ENCODE assay signal across 28 mouse cellular contexts in the genomic region with DNA sequence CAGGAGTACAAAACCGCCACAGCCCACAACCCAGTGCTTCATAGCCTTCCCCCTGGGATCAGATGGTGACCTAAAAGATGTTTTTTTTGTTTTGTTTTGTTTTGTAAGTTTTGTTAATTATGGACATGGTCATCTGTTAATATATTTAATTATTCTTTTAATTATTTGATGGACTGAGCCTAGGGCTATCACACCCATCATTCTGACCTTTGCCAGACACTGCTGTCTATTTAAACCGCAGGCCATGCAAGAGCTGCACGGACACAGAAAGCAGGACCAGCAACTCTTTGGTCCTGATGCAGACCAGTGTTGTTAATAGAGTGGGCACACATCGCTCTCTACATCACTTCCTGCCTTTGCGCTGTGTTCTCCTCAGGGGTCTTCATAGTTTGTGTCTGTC.
"Had no signal": no experiment of that assay in that cellular context is flagged by ENCODE, and none has a peak within 500 bp of the region (broad histone marks: within the 10 kb centered on the region; RNA-seq: fewer than 3 reads in every experiment).

No protein-coding gene starts in this region.

- H3K4me2 ChIP-seq: embryonic facial prominence, embryonic 12.5 days; embryonic facial prominence, embryonic 13.5 days; embryonic facial prominence, embryonic 15.5 days; forebrain, embryonic 12.5 days; forebrain, embryonic 13.5 days; forebrain, embryonic 15.5 days had no signal

- H3K4me1 ChIP-seq: embryonic facial prominence, embryonic 12.5 days; embryonic facial prominence, embryonic 13.5 days; embryonic facial prominence, embryonic 15.5 days; forebrain, embryonic 12.5 days; forebrain, embryonic 13.5 days; forebrain, embryonic 15.5 days had no signal

- H3K9ac ChIP-seq: embryonic facial prominence, embryonic 12.5 days; embryonic facial prominence, embryonic 13.5 days; embryonic facial prominence, embryonic 15.5 days; forebrain, embryonic 12.5 days; forebrain, embryonic 13.5 days; forebrain, embryonic 15.5 days; forebrain, postnatal 0 days had no signal

- DNase-seq: cerebellum, adult 18-20 months; cerebellum, adult 2 months; cerebellum, adult 8-10 months; cerebellum, adult 9-10 months; cerebellum, adult 9-11 months; cerebellum, postnatal 10 days; cerebellum, postnatal 14 days; cerebellum, postnatal 25 days; cerebellum, postnatal 36 days; embryo, embryonic 11 days; forebrain, postnatal 0 days; gastrocnemius, adult 2 months; gastrocnemius, postnatal 10 days; gastrocnemius, postnatal 14 days; gastrocnemius, postnatal 25 days; gastrocnemius, postnatal 36 days; heart, adult 18-20 months had no signal

- H3K9me3 ChIP-seq: embryonic facial prominence, embryonic 10.5 days; embryonic facial prominence, embryonic 12.5 days; embryonic facial prominence, embryonic 13.5 days; embryonic facial prominence, embryonic 15.5 days; forebrain, embryonic 10.5 days; forebrain, embryonic 12.5 days; forebrain, embryonic 13.5 days; forebrain, embryonic 15.5 days had no signal

- H3K27me3 ChIP-seq: embryonic facial prominence, embryonic 12.5 days; embryonic facial prominence, embryonic 13.5 days; embryonic facial prominence, embryonic 15.5 days; forebrain, embryonic 12.5 days; forebrain, embryonic 13.5 days; forebrain, embryonic 15.5 days had no signal

- ATAC-seq: forebrain, embryonic 14.5 days; forebrain, embryonic 15.5 days; forebrain, embryonic 16.5 days; forebrain, postnatal 0 days had no signal

- H3K4me3 ChIP-seq: embryonic facial prominence, embryonic 10.5 days; embryonic facial prominence, embryonic 12.5 days; embryonic facial prominence, embryonic 13.5 days; embryonic facial prominence, embryonic 15.5 days; erythroblast, embryonic 14.5 days; forebrain, embryonic 10.5 days; forebrain, embryonic 12.5 days; forebrain, embryonic 13.5 days; forebrain, embryonic 15.5 days; gastrocnemius, adult 2 months had no signal

- H3K27ac ChIP-seq: embryonic facial prominence, embryonic 10.5 days; embryonic facial prominence, embryonic 12.5 days; embryonic facial prominence, embryonic 13.5 days; embryonic facial prominence, embryonic 15.5 days; forebrain, embryonic 10.5 days; forebrain, embryonic 12.5 days; forebrain, embryonic 13.5 days; forebrain, embryonic 15.5 days had no signal
